Comparison of ENCODE assay signal across 18 mouse cellular contexts in genomic region chr13:60429148-60429547, GRCm38 (mm10).
DNase-seq lines count a peak whose midpoint lies in the region; ATAC-seq and TF ChIP-seq lines count a peak whose summit lies in the region.
"Had no signal": no experiment of that assay in that cellular context is flagged by ENCODE, and none has a peak within 500 bp of the region (broad histone marks: within the 10 kb centered on the region; RNA-seq: fewer than 3 reads in every experiment).

No protein-coding gene starts in this region.

- no peak overlapping the region for H3K4me3 ChIP-seq in forebrain, postnatal 0 days (ENCODE audit: low read depth, low read length)
- H3K4me3 ChIP-seq in forebrain, embryonic 13.5 days: no peak overlapping the region
- H3K4me3 ChIP-seq in liver, embryonic 14.5 days (ENCODE audit: insufficient read depth in 1 of 2, low read depth in 2 of 2, low read length in 2 of 2): no peak overlapping the region
- H3K4me3 ChIP-seq in liver, embryonic 11.5 days (ENCODE audit: low read depth, low read length): no peak overlapping the region
- no peak overlapping the region for H3K4me3 ChIP-seq in ES-Bruce4 (ENCODE audit: low read depth, low read length)
- H3K4me3 ChIP-seq: limb, embryonic 15.5 days; neural tube, embryonic 15.5 days had no signal

- H3K9ac ChIP-seq in forebrain, postnatal 0 days: no peak overlapping the region
- H3K9ac ChIP-seq in forebrain, embryonic 13.5 days: no peak overlapping the region
- H3K9ac ChIP-seq in liver, embryonic 14.5 days (replicated peaks): no peak overlapping the region
- no peak overlapping the region for H3K9ac ChIP-seq in liver, embryonic 11.5 days (ENCODE audit: low read depth, low read length)
- H3K9ac ChIP-seq in ES-Bruce4 (ENCODE audit: low read depth, poor library complexity, severe bottlenecking): no peak overlapping the region
- H3K9ac ChIP-seq: limb, embryonic 15.5 days; neural tube, embryonic 15.5 days had no signal

- TF ChIP-seq POLR2A in ES-Bruce4 (IDR thresholded peaks at IDR 0.05; ENCODE audit: insufficient read depth, low read length): no peak

- TF ChIP-seq CTCF in forebrain, postnatal 0 days (IDR thresholded peaks at IDR 0.05; ENCODE audit: low read depth): 0 out of 2 replicates have a peak, but pooled peaks have one; percentile 9
- TF ChIP-seq CTCF in liver, embryonic 14.5 days (IDR thresholded peaks at IDR 0.05; ENCODE audit: low read depth): peak; percentile 45
- peak; percentile 45 for TF ChIP-seq CTCF in ES-Bruce4 (IDR thresholded peaks at IDR 0.05; ENCODE audit: low read depth, low read length)

- ATAC-seq in forebrain, postnatal 0 days: no peak
- no peak for ATAC-seq in forebrain, embryonic 13.5 days
- no peak for ATAC-seq in liver, embryonic 14.5 days (ENCODE audit: insufficient read depth)
- no peak for ATAC-seq in liver, embryonic 11.5 days (replicated peaks; ENCODE audit: low FRiP score)
- ATAC-seq in common myeloid progenitor, adult 5-6 weeks (replicated peaks; ENCODE audit: low read depth, poor library complexity, severe bottlenecking): 0 out of 2 replicates have a peak, but pooled peaks have one; percentile 45
- ATAC-seq: activated CD4-positive, CD25-positive, alpha-beta regulatory T cell, adult 4 months had no signal

- no peak for TF ChIP-seq EP300 in liver, embryonic 14.5 days (IDR thresholded peaks at IDR 0.05; ENCODE audit: low read depth)
- no peak for TF ChIP-seq EP300 in ES-Bruce4 (IDR thresholded peaks at IDR 0.05; ENCODE audit: insufficient read depth, low read depth, low read length)

- H3K4me2 ChIP-seq in forebrain, postnatal 0 days (ENCODE audit: low read depth): no peak overlapping the region
- H3K4me2 ChIP-seq in forebrain, embryonic 13.5 days: no peak overlapping the region
- H3K4me2 ChIP-seq in liver, embryonic 14.5 days (ENCODE audit: low read depth): no peak overlapping the region
- H3K4me2 ChIP-seq in liver, embryonic 11.5 days: no peak overlapping the region
- H3K4me2 ChIP-seq: limb, embryonic 15.5 days; neural tube, embryonic 15.5 days had no signal

- H3K4me1 ChIP-seq in forebrain, postnatal 0 days (ENCODE audit: insufficient read depth): no peaks in the 10 kb centered on the region
- H3K4me1 ChIP-seq in forebrain, embryonic 13.5 days: peaks cover 5% of the 10 kb centered on the region; the same call in 1 of the 2 replicates
- H3K4me1 ChIP-seq in liver, embryonic 14.5 days (replicated peaks; ENCODE audit: control insufficient read depth in 2 of 2, insufficient read depth in 2 of 2, low read length in 1 of 2): no peaks in the 10 kb centered on the region
- no peaks in the 10 kb centered on the region for H3K4me1 ChIP-seq in liver, embryonic 11.5 days (replicated peaks; ENCODE audit: control insufficient read depth, insufficient read depth, low read length)
- H3K4me1 ChIP-seq in ES-Bruce4 (ENCODE audit: control insufficient read depth, insufficient read depth, low read length): no peaks in the 10 kb centered on the region

- no peak overlapping the region for H3K27ac ChIP-seq in forebrain, postnatal 0 days (ENCODE audit: low read depth, low read length)
- H3K27ac ChIP-seq in forebrain, embryonic 13.5 days: no peak overlapping the region
- H3K27ac ChIP-seq in liver, embryonic 14.5 days: no peak overlapping the region
- H3K27ac ChIP-seq in liver, embryonic 11.5 days (ENCODE audit: low read depth, low read length): no peak overlapping the region
- no peak overlapping the region for H3K27ac ChIP-seq in ES-Bruce4 (ENCODE audit: insufficient read depth, low read length)
- H3K27ac ChIP-seq: limb, embryonic 15.5 days; macrophage; neural tube, embryonic 15.5 days had no signal

- DNase-seq in forebrain, postnatal 0 days: no peak
- no peak for DNase-seq in liver, embryonic 14.5 days (ENCODE audit: low read depth in 3 of 3, low spot score in 3 of 3)
- DNase-seq in liver, embryonic 11.5 days (ENCODE audit: low spot score): no peak
- no peak for DNase-seq in frontal cortex, postnatal 25 days (ENCODE audit: low spot score in 2 of 2)
- DNase-seq: cerebellum, postnatal 36 days; heart, postnatal 10 days; kidney, postnatal 10 days; layer of hippocampus, postnatal 36 days; right cerebral cortex, postnatal 14 days; thymus, adult 2 months had no signal

- no peaks in the 10 kb centered on the region for H3K36me3 ChIP-seq in forebrain, postnatal 0 days (ENCODE audit: insufficient read depth)
- no peaks in the 10 kb centered on the region for H3K36me3 ChIP-seq in forebrain, embryonic 13.5 days (ENCODE audit: poor library complexity, severe bottlenecking)
- H3K36me3 ChIP-seq in liver, embryonic 14.5 days (replicated peaks; ENCODE audit: control insufficient read depth, insufficient read depth, low read depth): no peaks in the 10 kb centered on the region
- H3K36me3 ChIP-seq in liver, embryonic 11.5 days (ENCODE audit: control insufficient read depth, insufficient read depth, low read length): no peaks in the 10 kb centered on the region
- no peaks in the 10 kb centered on the region for H3K36me3 ChIP-seq in ES-Bruce4 (ENCODE audit: control insufficient read depth, insufficient read depth, low read length, poor library complexity, severe bottlenecking)
- H3K36me3 ChIP-seq: limb, embryonic 15.5 days; neural tube, embryonic 15.5 days had no signal

- H3K9me3 ChIP-seq in forebrain, postnatal 0 days (ENCODE audit: low read length): no peaks in the 10 kb centered on the region
- no peaks in the 10 kb centered on the region; the same call in 1 of the 2 replicates for H3K9me3 ChIP-seq in forebrain, embryonic 13.5 days (replicated peaks)
- no peaks in the 10 kb centered on the region for H3K9me3 ChIP-seq in liver, embryonic 14.5 days (ENCODE audit: control insufficient read depth, low read length)
- no peaks in the 10 kb centered on the region for H3K9me3 ChIP-seq in liver, embryonic 11.5 days (ENCODE audit: control insufficient read depth, low read length)
- no peaks in the 10 kb centered on the region for H3K9me3 ChIP-seq in ES-Bruce4 (replicated peaks; ENCODE audit: control insufficient read depth, insufficient read depth, low read length, poor library complexity, severe bottlenecking)
- H3K9me3 ChIP-seq: limb, embryonic 15.5 days; neural tube, embryonic 15.5 days had no signal

- no peaks in the 10 kb centered on the region for H3K27me3 ChIP-seq in forebrain, postnatal 0 days (ENCODE audit: insufficient read depth, low read length)
- H3K27me3 ChIP-seq in forebrain, embryonic 13.5 days: no peaks in the 10 kb centered on the region
- H3K27me3 ChIP-seq in liver, embryonic 14.5 days (ENCODE audit: control insufficient read depth, insufficient read depth, low read length): no peaks in the 10 kb centered on the region
- H3K27me3 ChIP-seq in liver, embryonic 11.5 days (replicated peaks; ENCODE audit: control insufficient read depth, insufficient read depth, low read length): no peaks in the 10 kb centered on the region
- no peaks in the 10 kb centered on the region for H3K27me3 ChIP-seq in ES-Bruce4 (ENCODE audit: control insufficient read depth, insufficient read depth, low read length, poor library complexity, severe bottlenecking)
- H3K27me3 ChIP-seq: CH12.LX; limb, embryonic 15.5 days; neural tube, embryonic 15.5 days had no signal

- 79% methylated on average over 3 of the region's 3 CpGs for WGBS in forebrain, postnatal 0 days
- 73% methylated on average over 3 of the region's 3 CpGs for WGBS in forebrain, embryonic 13.5 days
- WGBS in liver, embryonic 14.5 days (ENCODE audit: insufficient replicate concordance): 55% methylated on average over 3 of the region's 3 CpGs
- 67% methylated on average over 3 of the region's 3 CpGs for WGBS in liver, embryonic 11.5 days
